Mouse (Mus musculus) forebrain, embryonic 16.5 days (tissue): ENCODE data around the gene BC029722. TPM values are rescaled to one million over a fixed set of nuclear protein-coding genes. Genes with fewer than 3 reads are reported as not detected.

ENCODE experiments used
- ATAC-seq: fragments of 200-750 bp; cut with Nextera tagmentation; 2 replicates; pipeline ENCODE4 v1.8.0; 2017; ENCODE audit warnings: mild to moderate bottlenecking, moderate library complexity
- H3K27ac ChIP-seq: fragments of 300-500 bp; sonication (generic); 2 replicates; pipeline ENCODE4 v1.5.1; 2014; ENCODE audit warnings: low read length, control low read depth
- H3K27me3 ChIP-seq: fragments of 300-500 bp; sonication (generic); replicated peaks from 2 replicates; pipeline ENCODE4 v1.6.1; 2014; ENCODE audit warnings: low read length; ENCODE audit not compliant: control insufficient read depth, insufficient read depth
- H3K36me3 ChIP-seq: fragments of 300-500 bp; sonication (generic); 2 replicates; pipeline ENCODE4 v1.6.1; 2014; ENCODE audit not compliant: control insufficient read depth, insufficient read depth
- H3K4me1 ChIP-seq: fragments of 300-500 bp; sonication (generic); replicated peaks from 2 replicates; pipeline ENCODE4 v1.6.1; 2014; ENCODE audit warnings: low read length; ENCODE audit not compliant: control insufficient read depth, insufficient read depth
- H3K4me2 ChIP-seq: fragments of 300-500 bp; sonication (generic); 2 replicates; pipeline ENCODE4 v1.6.1; 2014; ENCODE audit warnings: mild to moderate bottlenecking, low read length, control low read depth
- H3K4me3 ChIP-seq: fragments of 300-500 bp; sonication (generic); replicated peaks from 2 replicates; pipeline ENCODE4 v1.5.1; 2014; ENCODE audit warnings: mild to moderate bottlenecking, low read length, control low read depth
- H3K9ac ChIP-seq: fragments of 300-500 bp; sonication (generic); replicated peaks from 2 replicates; pipeline ENCODE4 v1.6.1; 2014; ENCODE audit warnings: low read depth, low read length, control low read depth
- H3K9me3 ChIP-seq: fragments of 300-500 bp; sonication (generic); 2 replicates; pipeline ENCODE4 v1.6.1; 2016; ENCODE audit warnings: low read length; ENCODE audit not compliant: control insufficient read depth
- WGBS: fragments of 180-500 bp; shearing (Covaris S2); extraction: QIAGEN DNeasy Blood & Tissue Kit; methylation state at CpG from one replicate; pipeline ENCODE4 v1.1.7; 2014; 5-methylcytosine and 5-hydroxymethylcytosine counted together
- polyA plus RNA-seq: library from polyadenylated mRNA; unstranded; fragments of >200 nt; fragmentation: Nextera tagmentation; extraction: Ambion mirVana; gene quantifications from 2 replicates; pipeline ENCODE4 v1.2.1, GENCODE M21; 2015

Gene BC029722
- polyA plus RNA-seq, 1 experiment from 2014 or later, result 35.2 TPM

DNA sequence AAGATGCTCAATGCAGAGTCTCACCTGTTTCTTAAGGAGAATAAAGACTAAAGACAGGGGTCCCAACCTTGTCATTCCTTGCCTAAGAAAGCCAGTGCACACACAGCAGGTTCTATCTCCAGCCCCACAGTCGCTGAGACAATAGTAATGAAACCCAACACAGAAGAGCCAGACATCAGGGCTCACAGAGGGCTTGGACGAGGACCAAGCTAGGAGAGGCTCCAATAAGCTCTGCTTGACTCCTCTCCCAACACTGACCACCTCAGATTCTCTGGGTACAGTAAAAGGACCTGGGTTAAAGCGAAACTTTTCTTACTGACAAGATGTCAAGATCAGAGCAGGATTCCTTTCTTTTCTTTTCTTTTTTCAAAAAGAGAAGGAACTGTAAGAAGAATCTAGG is 20.6 kb downstream of the BC029722 start:
- peaks cover 17% of the 10 kb centered on the region for H3K36me3 ChIP-seq
- ATAC-seq, result no peak
- no peaks in the 10 kb centered on the region for H3K4me1 ChIP-seq
- no peak overlapping the region for H3K27ac ChIP-seq
- no peaks in the 10 kb centered on the region for H3K9me3 ChIP-seq
- H3K27me3 ChIP-seq, result no peaks in the 10 kb centered on the region
- H3K4me2 ChIP-seq, result no peak overlapping the region
- 65% methylated on average over 3 of the region's 3 CpGs for WGBS
- no peak overlapping the region for H3K4me3 ChIP-seq
- no peak overlapping the region for H3K9ac ChIP-seq

DNA sequence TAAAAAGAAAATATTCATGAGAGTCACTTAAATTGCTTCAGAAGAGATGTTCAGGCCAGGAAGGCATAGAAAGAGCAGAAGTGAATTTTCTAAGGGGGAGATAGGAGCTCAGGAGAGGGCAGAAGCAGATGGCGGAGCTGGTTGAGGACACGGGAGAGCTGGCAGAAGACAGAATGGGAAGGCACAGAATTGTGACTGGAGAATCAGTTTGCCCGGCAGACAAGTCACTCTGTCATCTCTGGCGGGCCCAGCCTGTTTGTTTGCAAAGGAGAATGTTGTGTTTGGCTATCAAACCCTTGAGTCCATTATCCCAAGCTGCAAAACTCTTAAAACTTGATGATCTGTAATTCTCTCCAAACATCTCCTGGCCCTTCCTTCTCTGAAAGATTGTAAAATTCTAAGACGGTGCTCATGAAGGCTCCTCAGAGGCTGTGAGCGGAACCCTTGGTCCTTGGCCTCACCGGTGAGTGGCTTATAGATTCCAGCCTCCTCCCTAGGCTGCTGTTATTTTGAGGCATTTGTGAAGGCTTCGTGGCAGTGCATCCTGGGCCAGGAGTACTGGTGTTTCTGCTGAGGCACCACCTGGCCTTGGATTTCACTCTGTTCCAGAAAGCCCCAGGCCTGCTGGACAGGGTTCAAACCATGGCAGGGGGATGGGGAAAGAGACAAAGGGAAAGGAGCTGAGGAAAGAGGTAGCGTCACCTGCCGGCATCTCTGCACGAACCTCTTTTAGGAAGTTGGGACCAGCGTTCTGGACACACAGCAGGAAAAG is 24.4 kb downstream of the BC029722 start:
- H3K9me3 ChIP-seq, result no peaks in the 10 kb centered on the region
- WGBS, result 76% methylated on average over 12 of the region's 12 CpGs
- H3K27ac ChIP-seq, result no peak overlapping the region
- H3K27me3 ChIP-seq, result no peaks in the 10 kb centered on the region
- no peak for ATAC-seq
- no peak overlapping the region for H3K9ac ChIP-seq
- H3K4me3 ChIP-seq, result no peak overlapping the region
- 0 out of 2 replicates have a peak, but pooled peaks cover 3% of the 10 kb centered on the region for H3K36me3 ChIP-seq
- no peak overlapping the region for H3K4me2 ChIP-seq
- no peaks in the 10 kb centered on the region for H3K4me1 ChIP-seq

DNA sequence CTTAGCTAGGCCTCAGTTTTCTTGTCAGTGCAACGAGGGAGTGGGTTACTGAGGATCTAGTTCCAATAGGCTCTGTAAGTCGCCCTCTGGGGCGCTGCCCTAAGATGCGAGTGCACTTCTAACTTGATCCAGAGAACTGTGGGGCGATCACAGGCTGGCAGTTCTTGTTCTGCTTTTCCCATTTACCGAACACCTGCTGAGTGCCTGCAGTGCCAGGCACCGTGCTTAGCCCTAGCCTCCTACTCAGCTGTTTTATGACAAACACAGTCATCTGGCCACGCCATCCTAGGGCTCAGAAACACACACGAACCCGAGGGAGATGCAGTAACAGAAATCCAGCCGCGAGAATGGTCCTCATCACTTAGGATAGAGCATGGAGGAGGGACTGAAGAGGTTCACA is 26.3 kb downstream of the BC029722 start:
- no peak overlapping the region for H3K4me3 ChIP-seq
- no peak overlapping the region for H3K27ac ChIP-seq
- ATAC-seq, result no peak
- H3K4me1 ChIP-seq, result peaks cover 6% of the 10 kb centered on the region; the same call in 1 of the 2 replicates
- no peaks in the 10 kb centered on the region for H3K9me3 ChIP-seq
- H3K36me3 ChIP-seq, result 0 out of 2 replicates have a peak, but pooled peaks cover 3% of the 10 kb centered on the region
- WGBS, result 25% methylated on average over 12 of the region's 12 CpGs
- H3K27me3 ChIP-seq, result no peaks in the 10 kb centered on the region
- no peak overlapping the region for H3K9ac ChIP-seq
- no peak overlapping the region for H3K4me2 ChIP-seq

DNA sequence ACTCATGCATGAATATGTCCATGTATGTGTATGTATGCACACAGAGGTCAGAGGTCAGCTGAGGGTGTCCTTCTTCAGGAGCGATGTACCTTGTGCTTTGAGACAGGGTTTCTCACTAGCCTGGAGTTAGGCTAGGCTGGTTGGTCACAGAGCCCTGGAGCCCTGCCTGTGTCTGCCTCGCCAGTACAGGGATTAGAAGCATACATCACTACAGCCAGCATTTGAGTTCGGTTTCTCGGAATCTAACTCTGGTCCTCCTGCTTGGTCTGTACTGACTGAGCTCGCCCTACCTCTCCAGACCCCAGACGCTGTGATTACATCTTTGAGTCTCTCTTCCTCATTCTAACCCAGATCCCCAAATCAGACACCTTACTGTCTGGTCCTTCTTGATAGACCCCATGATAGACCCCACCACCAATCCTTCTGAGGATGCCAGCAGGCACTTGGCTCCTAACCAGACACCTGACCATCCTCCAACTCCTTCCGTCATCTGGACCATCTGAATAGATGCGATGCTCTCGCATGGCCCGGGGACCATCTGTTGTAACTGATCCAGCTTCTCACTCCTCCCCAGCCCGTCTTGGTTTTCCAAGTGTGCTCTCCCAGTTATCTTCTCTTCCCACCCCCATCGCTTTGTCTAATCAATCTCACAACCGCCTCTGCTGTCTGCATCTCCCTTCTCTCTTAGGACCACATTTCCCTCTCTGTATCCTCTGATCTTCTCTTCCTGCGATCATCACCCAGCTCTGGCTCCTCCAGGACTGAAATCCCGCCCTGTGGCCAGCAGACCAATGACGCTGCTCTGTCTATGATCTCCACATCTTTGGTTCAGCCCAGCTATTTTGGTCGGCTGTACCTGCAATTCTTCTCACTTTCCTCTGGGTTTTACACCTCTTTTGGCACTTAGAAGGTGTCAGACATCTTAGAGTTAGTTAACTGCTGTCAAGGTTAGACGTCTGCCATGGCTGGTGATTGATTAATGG is 31.0 kb downstream of the BC029722 start:
- H3K4me2 ChIP-seq, result no peak overlapping the region
- no peaks in the 10 kb centered on the region for H3K9me3 ChIP-seq
- WGBS, result 66% methylated on average over 18 of the region's 18 CpGs

DNA sequence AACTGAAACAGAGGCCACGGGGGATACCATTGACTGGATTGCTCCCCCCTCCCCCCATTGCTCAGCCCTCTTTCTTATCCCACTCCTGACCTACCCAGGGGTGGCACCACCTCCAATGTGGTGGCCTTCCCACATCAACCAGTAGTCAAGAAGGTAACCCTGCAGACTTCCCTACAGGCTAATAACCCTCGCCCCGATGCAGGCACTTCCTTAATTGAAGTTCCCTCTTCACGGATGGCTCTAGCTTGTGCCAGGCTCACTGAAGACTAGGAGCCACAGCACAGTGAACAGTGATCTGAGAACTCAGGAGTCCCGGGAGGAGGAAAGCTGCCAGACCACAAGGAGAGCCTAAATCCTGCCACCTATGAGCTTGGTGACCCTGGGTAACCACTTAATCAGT is 32.3 kb downstream of the BC029722 start:
- no peak overlapping the region for H3K27ac ChIP-seq
- WGBS, result 79% methylated on average over 5 of the region's 5 CpGs
- no peaks in the 10 kb centered on the region for H3K9me3 ChIP-seq

More for the DNA sequence above, 31.0 kb downstream of the BC029722 start:
- H3K36me3 ChIP-seq, result no peaks in the 10 kb centered on the region
- H3K9ac ChIP-seq, result no peak overlapping the region
- H3K27me3 ChIP-seq, result no peaks in the 10 kb centered on the region
- no peak overlapping the region for H3K4me3 ChIP-seq
- 0 out of 2 replicates have a peak overlapping the region, but pooled peaks have one; percentile 1 for H3K27ac ChIP-seq
- H3K4me1 ChIP-seq, result peaks cover 6% of the 10 kb centered on the region; the same call in 1 of the 2 replicates
- no peak for ATAC-seq

DNA sequence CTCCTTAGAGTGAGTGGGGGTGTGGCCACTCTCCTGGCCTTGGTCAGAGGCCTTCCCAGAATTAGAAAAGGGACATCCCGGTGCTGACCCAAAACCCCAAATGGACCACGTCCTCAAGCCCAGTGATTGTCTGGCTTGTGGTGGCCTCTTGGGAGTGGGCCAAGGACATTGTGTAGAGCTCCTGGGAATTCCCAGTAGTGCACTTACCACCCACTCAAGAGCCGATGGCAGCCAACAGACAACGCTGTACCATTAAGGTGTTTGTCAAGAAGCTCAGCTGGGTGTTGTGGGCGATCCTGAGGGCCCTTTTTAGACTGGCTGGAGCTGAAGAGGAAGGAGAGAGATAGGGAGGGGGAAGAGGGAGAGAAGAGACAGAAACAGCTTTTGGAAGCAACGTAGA is 34.7 kb downstream of the BC029722 start:
- Histone ChIP-seq H3K4me1 (peaks cover 7% of the 10 kb centered on the region; the same call in 1 of the 2 replicates), H3K9ac (no peak overlapping the region), H3K4me3 (no peak overlapping the region), H3K9me3 (no peaks in the 10 kb centered on the region), H3K36me3 (no peaks in the 10 kb centered on the region), H3K27ac (no peak overlapping the region), H3K27me3 (no peaks in the 10 kb centered on the region), H3K4me2 (no peak overlapping the region)
- 77% methylated on average over 6 of the region's 6 CpGs for WGBS
- no peak for ATAC-seq

More for the DNA sequence above, 32.3 kb downstream of the BC029722 start:
- peaks cover 6% of the 10 kb centered on the region; the same call in 1 of the 2 replicates for H3K4me1 ChIP-seq
- H3K9ac ChIP-seq, result no peak overlapping the region
- no peak overlapping the region for H3K4me3 ChIP-seq
- no peaks in the 10 kb centered on the region for H3K27me3 ChIP-seq
- no peak for ATAC-seq
- no peak overlapping the region for H3K4me2 ChIP-seq
- H3K36me3 ChIP-seq, result no peaks in the 10 kb centered on the region

DNA sequence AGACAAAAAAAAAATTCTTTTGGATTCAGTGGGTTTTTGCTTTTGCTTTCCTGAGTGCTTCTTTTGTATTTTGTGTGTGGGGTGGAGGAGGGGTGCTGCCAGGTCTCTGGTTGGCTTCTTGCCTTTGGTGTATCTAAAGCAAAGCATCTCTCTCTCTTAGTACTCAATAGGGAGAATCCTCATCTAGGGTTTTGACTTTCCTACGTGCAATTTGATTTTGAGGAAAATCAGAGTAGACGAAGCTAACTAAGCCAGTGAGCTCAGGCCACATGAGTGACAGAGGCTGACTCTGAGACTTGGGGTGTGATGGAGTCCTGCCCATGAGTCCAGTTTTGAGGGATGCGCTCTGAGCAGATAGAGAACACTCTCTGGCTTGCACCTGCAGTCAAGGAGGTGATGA is 39.7 kb downstream of the BC029722 start:
- ATAC-seq, result no peak
- H3K4me2 ChIP-seq, result no peak overlapping the region
- 0 out of 2 replicates have a peak, but pooled peaks cover 6% of the 10 kb centered on the region for H3K27me3 ChIP-seq
- no peak overlapping the region for H3K27ac ChIP-seq
- no peak overlapping the region for H3K9ac ChIP-seq
- no peaks in the 10 kb centered on the region for H3K9me3 ChIP-seq
- peaks cover 34% of the 10 kb centered on the region for H3K4me1 ChIP-seq
- H3K36me3 ChIP-seq, result no peaks in the 10 kb centered on the region
- WGBS, result 73% methylated on average over 3 of the region's 3 CpGs
- no peak overlapping the region for H3K4me3 ChIP-seq

DNA sequence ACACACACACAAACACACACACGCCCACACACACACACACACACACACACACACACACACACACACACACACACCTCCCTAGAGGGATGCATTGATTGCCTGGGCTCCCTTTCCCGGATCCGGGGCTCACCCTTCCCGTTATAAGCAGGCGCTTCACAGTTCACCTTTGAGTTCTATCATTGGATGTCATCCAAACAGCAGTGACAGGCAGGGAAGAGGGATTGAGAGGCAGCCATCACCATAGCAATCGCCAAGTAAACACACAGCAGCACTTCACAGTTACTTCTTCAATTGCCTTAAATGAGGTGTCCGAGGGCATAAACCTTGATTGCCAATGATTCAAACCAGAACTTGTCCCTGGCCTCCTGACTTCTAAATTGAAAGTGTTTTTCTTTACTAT is 40.2 kb downstream of the BC029722 start:
- 38% methylated on average over 7 of the region's 7 CpGs for WGBS
- no peak overlapping the region for H3K4me2 ChIP-seq
- H3K27me3 ChIP-seq, result 0 out of 2 replicates have a peak, but pooled peaks cover 6% of the 10 kb centered on the region
- no peak overlapping the region for H3K4me3 ChIP-seq
- no peak overlapping the region for H3K27ac ChIP-seq
- no peaks in the 10 kb centered on the region for H3K36me3 ChIP-seq
- no peak for ATAC-seq
- peaks cover 35% of the 10 kb centered on the region for H3K4me1 ChIP-seq
- no peak overlapping the region for H3K9ac ChIP-seq
- no peaks in the 10 kb centered on the region for H3K9me3 ChIP-seq

DNA sequence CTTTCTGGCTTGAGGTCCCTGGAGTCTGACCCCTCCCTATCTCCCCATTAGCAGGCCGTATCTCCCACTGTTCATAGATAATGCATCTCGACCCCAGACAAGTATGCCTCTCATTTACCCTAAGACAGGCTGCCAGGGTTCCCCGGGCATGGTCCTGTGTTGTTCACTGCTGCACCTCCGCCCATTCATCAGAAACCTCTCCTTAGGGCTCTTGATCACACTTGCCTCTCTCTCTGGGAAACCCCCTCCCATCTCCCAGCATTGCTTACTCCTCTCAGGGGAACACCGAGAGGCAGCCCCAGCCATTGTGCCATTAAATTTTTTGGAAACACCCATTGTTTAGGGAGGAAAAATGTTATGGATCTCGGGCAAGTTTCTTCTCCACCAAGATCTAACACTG is 41.2 kb downstream of the BC029722 start:
- ATAC-seq, result no peak
- Histone ChIP-seq H3K27ac (no peak overlapping the region), H3K27me3 (peaks cover 12% of the 10 kb centered on the region), H3K4me3 (no peak overlapping the region), H3K36me3 (no peaks in the 10 kb centered on the region), H3K4me2 (no peak overlapping the region), H3K4me1 (peaks cover 35% of the 10 kb centered on the region), H3K9ac (no peak overlapping the region), H3K9me3 (no peaks in the 10 kb centered on the region)
- WGBS, result 59% methylated on average over 6 of the region's 6 CpGs
